Mouse (Mus musculus): ENCODE results near the gene Ngfr.

DNA sequence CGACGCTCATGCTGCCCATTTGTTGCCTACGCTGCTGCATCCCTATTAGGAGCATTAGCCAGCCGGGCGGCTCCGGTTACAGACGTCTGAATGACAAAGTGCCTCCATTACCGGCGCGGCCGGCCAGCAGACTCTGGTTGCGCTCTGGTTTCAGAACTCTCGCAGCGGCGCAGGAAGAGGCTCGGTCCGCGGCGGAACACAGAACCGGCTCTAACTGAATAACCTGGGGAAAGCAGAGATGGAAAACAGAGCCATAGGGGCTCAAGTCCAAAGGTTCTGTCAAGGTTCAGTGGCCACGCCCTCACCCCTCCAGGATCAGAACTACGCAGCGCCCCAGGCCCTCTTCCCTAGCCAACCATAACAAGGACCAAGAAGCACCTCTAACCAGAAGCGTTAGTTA lies 2.3 kb downstream of the Ngfr start:
- TF ChIP-seq CTCF (IDR thresholded peaks at IDR 0.05; ENCODE audit: control insufficient read depth, insufficient read depth, insufficient read length) (no peak), MYOD1 (IDR thresholded peaks at IDR 0.05; ENCODE audit: control insufficient read depth, insufficient read length, low read depth) (no peak), USF1 (IDR thresholded peaks at IDR 0.05; ENCODE audit: low read depth) (no peak), MAX (IDR thresholded peaks at IDR 0.05) (no peak), CEBPB (IDR thresholded peaks at IDR 0.05; ENCODE audit: low read depth) (no peak), FOSL1 (IDR thresholded peaks at IDR 0.05; ENCODE audit: insufficient read depth, low read length, poor library complexity, severe bottlenecking) (no peak), MYOG (IDR thresholded peaks at IDR 0.05; ENCODE audit: control insufficient read depth, extremely low read depth, insufficient read length) (no peak)

Measured in C2C12 (cell line).